Mouse (Mus musculus) bone marrow, adult 2 months (tissue): ENCODE results near the gene Gm10300. TPM values are rescaled to one million over a fixed set of nuclear protein-coding genes. Genes with fewer than 3 reads are reported as not detected.
A peak's percentile ranks its signal among the peaks of the same experiment; 100 is the strongest.

Source experiments
- H3K27ac ChIP-seq: fragments of 200-500 bp; 2 replicates; pipeline ENCODE4 v1.5.1; 2012; ENCODE audit warnings: low read depth, mild to moderate bottlenecking, control low read depth, inconsistent platforms, low read length; ENCODE audit not compliant: control insufficient read depth, poor library complexity, insufficient read depth
- H3K4me1 ChIP-seq: fragments of 200-500 bp; 2 replicates; pipeline ENCODE4 v1.6.1; 2011; ENCODE audit warnings: low read length; ENCODE audit not compliant: control insufficient read depth, insufficient read depth
- H3K4me3 ChIP-seq: fragments of 200-500 bp; replicated peaks from 2 replicates; pipeline ENCODE3; 2011; ENCODE audit warnings: mild to moderate bottlenecking, low read depth, low read length, control low read depth; ENCODE audit not compliant: control insufficient read depth
- CTCF ChIP-seq: fragments of 200-500 bp; IDR thresholded peaks from 2 replicates; pipeline ENCODE4 v1.5.1; 2011; ENCODE audit warnings: low read length, control low read depth; ENCODE audit not compliant: control insufficient read depth, insufficient read depth
- POLR2A ChIP-seq: fragments of 200-500 bp; IDR thresholded peaks from 2 replicates; pipeline ENCODE4 v1.6.1; 2011; ENCODE audit warnings: low read depth, mild to moderate bottlenecking, control low read depth, low read length, borderline replicate concordance; ENCODE audit not compliant: control insufficient read depth
- WGBS: fragments of 180-500 bp; shearing (Covaris S2); methylation state at CpG from one replicate; pipeline ENCODE4 v1.1.7; 2018; 5-methylcytosine and 5-hydroxymethylcytosine counted together
- polyA plus RNA-seq: library from polyadenylated mRNA; stranded (reverse); fragments of >200 nt; gene quantifications from 2 replicates; pipeline ENCODE4 v1.2.4, GENCODE M21; 2011; ENCODE audit warnings: low replicate concordance; ENCODE audit not compliant: missing spikeins, insufficient read depth, insufficient read length

The Gm10300 gene
- polyA plus RNA-seq, 1 experiment, result 0.65 TPM

- TF ChIP-seq CTCF (no peak), POLR2A (no peak)
- WGBS, result 5% methylated on average over 94 of the region's 95 CpGs
- H3K4me1 ChIP-seq, result 0 out of 2 replicates have a peak, but pooled peaks cover 2% of the 10 kb centered on the region
- peak overlapping the region; percentile 60 for H3K4me3 ChIP-seq
- H3K27ac ChIP-seq, result peak overlapping the region; percentile 45; the same call in 1 of the 2 replicates
These were observed 26.2 kb upstream of the Gm10300 start for GRCm38 (mm10) chr4:132048011-132048991.

DNA sequence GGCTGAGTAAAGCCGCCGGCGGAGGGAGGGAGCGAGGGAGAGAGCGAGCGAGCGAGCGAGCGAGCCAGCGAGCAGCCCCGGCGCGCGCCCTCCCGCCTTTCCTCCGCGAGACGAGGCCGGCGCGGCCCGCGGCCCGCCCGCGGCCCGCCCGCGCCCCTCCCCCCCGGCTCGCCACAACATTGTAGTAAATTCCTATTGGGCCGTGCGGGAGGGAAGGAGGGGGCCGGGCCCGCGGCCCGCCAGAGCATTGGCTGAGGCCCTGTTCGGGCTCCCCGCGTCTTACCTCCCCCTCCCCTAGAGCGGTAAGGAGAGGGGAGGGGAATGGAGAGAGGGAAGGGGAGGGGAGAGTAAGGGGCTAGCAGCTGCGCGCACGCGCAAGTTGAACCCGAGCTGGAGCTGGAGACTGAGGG lies 25.5 kb upstream of the Gm10300 start:
- Histone ChIP-seq H3K4me1 (0 out of 2 replicates have a peak, but pooled peaks cover 2% of the 10 kb centered on the region), H3K4me3 (peak overlapping the region; percentile 71), H3K27ac (peak overlapping the region; percentile 45; the same call in 1 of the 2 replicates)
- TF ChIP-seq CTCF, result no peak
- TF ChIP-seq POLR2A, result no peak
- WGBS, result 3% methylated on average over 46 of the region's 46 CpGs

DNA sequence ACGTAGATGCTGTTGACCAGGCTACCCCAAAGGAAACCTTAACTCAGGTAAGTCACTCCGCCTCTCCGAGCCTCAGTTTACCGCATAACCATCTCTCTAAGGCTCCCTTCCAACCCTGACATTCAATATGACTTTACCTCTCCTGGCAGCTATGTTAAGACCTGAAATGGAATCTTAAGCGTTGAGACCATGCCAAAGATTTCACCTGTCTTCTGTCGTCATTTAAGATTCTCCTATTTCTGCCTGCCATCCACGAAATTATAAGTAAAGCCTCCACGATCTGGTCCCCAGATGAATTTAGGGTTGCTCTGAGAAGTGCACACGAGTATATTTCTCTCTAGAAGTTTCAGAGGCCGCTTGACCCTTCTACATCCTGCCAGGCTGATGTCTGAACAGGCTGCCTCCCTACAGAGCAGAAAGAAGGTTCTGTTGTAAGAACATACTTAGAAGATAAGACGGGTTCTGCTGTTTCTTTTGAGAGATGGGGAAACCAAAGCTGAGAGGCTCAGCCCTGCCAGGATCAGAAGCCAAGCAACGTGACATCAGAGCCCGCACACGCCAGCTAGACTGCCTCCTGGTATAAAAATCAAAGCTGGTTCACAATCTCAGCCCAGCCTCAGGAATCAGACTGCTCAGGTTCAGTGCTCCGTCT lies 24.8 kb upstream of the Gm10300 start:
- peak overlapping the region; percentile 10 for H3K4me3 ChIP-seq
- 0 out of 2 replicates have a peak, but pooled peaks cover 2% of the 10 kb centered on the region for H3K4me1 ChIP-seq
- whole genome bisulfite sequencing, result 16% methylated on average over 15 of the region's 15 CpGs
- TF ChIP-seq CTCF (no peak), POLR2A (no peak)
- no peak overlapping the region for H3K27ac ChIP-seq

GRCm38 (mm10) chr4:132051321-132052275 lies 22.9 kb upstream of the Gm10300 start:
- H3K27ac ChIP-seq, result no peak overlapping the region
- TF ChIP-seq POLR2A (no peak), CTCF (no peak)
- no peak overlapping the region for H3K4me3 ChIP-seq
- 81% methylated on average over 10 of the region's 10 CpGs for WGBS
- 0 out of 2 replicates have a peak, but pooled peaks cover 2% of the 10 kb centered on the region for H3K4me1 ChIP-seq

- H3K4me3 ChIP-seq, result no peak overlapping the region
- peaks cover 6% of the 10 kb centered on the region; the same call in 1 of the 2 replicates for H3K4me1 ChIP-seq
- TF ChIP-seq CTCF (no peak), POLR2A (no peak)
- no peak overlapping the region for H3K27ac ChIP-seq
These were observed 17.2 kb upstream of the Gm10300 start for GRCm38 (mm10) chr4:132057311-132057710.

- WGBS, result 43% methylated on average over 2 of the region's 2 CpGs
- Histone ChIP-seq H3K4me3 (no peak overlapping the region), H3K4me1 (peaks cover 6% of the 10 kb centered on the region), H3K27ac (peak overlapping the region; percentile 50)
- TF ChIP-seq CTCF, result no peak
- no peak for TF ChIP-seq POLR2A
These were observed 15.0 kb upstream of the Gm10300 start for GRCm38 (mm10) chr4:132059541-132059940.

GRCm38 (mm10) chr4:132060040-132060832 lies 14.3 kb upstream of the Gm10300 start:
- Histone ChIP-seq H3K4me3 (no peak overlapping the region), H3K4me1 (peaks cover 6% of the 10 kb centered on the region), H3K27ac (peak overlapping the region; percentile 82)
- 50% methylated on average over 17 of the region's 17 CpGs for WGBS
- TF ChIP-seq CTCF (no peak), POLR2A (no peak)
